Mouse (Mus musculus) MEL (cell line): ENCODE results near the gene Mtcl1.

ENCODE experiments used
- CTCF ChIP-seq, 3 experiments: IDR thresholded peaks in 2 of 3; conservative IDR thresholded peaks in 1 of 3; 2 replicates each; pipeline ENCODE4 v1.5.1; 2011 to 2012; ENCODE audit warnings: low read length in 3 of 3, low read depth in 2 of 3, mild to moderate bottlenecking in 2 of 3, improper control_type of control experiment in 1 of 3, inconsistent platforms in 1 of 3, mixed read lengths in 1 of 3, moderate library complexity in 1 of 3; ENCODE audit not compliant: control insufficient read depth in 1 of 3, insufficient read depth in 1 of 3, poor library complexity in 1 of 3, severe bottlenecking in 1 of 3
- ELF1 ChIP-seq: IDR thresholded peaks from 2 replicates; pipeline ENCODE4 v1.6.1; 2014; ENCODE audit warnings: low read depth, mild to moderate bottlenecking, inconsistent platforms, low read length, improper control_type of control experiment, moderate library complexity
- EP300 ChIP-seq, 2 experiments: IDR thresholded peaks; 2 replicates each; pipeline ENCODE4 v1.6.1; 2011; ENCODE audit warnings: improper control_type of control experiment in 2 of 2, low read length in 2 of 2, low read depth in 1 of 2, mild to moderate bottlenecking in 1 of 2
- ETS1 ChIP-seq: IDR thresholded peaks from 2 replicates; pipeline ENCODE4 v1.6.1; 2012; ENCODE audit warnings: low read depth, mild to moderate bottlenecking, inconsistent platforms, low read length, improper control_type of control experiment, moderate library complexity
- MAX ChIP-seq: IDR thresholded peaks from 2 replicates; pipeline ENCODE4 v1.6.1; 2011; ENCODE audit warnings: low read length, improper control_type of control experiment
- MAZ ChIP-seq: IDR thresholded peaks from 2 replicates; pipeline ENCODE4 v1.6.1; 2012; ENCODE audit warnings: low read depth, mild to moderate bottlenecking, inconsistent platforms, low read length, improper control_type of control experiment
- POLR2A ChIP-seq, 2 experiments: IDR thresholded peaks; 2 replicates each; pipeline ENCODE4 v1.6.1; 2011 to 2012; ENCODE audit warnings: low read length in 2 of 2, mild to moderate bottlenecking in 2 of 2, control low read depth in 1 of 2, improper control_type of control experiment in 1 of 2, low read depth in 1 of 2, moderate library complexity in 1 of 2; ENCODE audit not compliant: control insufficient read depth in 1 of 2, insufficient read depth in 1 of 2, poor library complexity in 1 of 2
- POLR2AphosphoS2 ChIP-seq: IDR thresholded peaks from 2 replicates; pipeline ENCODE4 v1.6.1; 2011; ENCODE audit warnings: low read length, improper control_type of control experiment
- SMC3 ChIP-seq: IDR thresholded peaks from 2 replicates; pipeline ENCODE4 v1.6.1; 2011; ENCODE audit warnings: low read depth, low read length, improper control_type of control experiment
- UBTF ChIP-seq: IDR thresholded peaks from 2 replicates; pipeline ENCODE4 v1.6.1; 2012; ENCODE audit warnings: low read depth, mild to moderate bottlenecking, inconsistent platforms, low read length, improper control_type of control experiment, moderate library complexity, borderline replicate concordance; ENCODE audit not compliant: insufficient read depth
- USF2 ChIP-seq, 2 experiments: IDR thresholded peaks; 2 replicates each; pipeline ENCODE4 v1.6.1; 2011 to 2012; ENCODE audit warnings: improper control_type of control experiment in 2 of 2, low read length in 2 of 2, borderline replicate concordance in 1 of 2, inconsistent platforms in 1 of 2, low read depth in 1 of 2, mild to moderate bottlenecking in 1 of 2; ENCODE audit not compliant: insufficient read depth in 1 of 2

- TF ChIP-seq CTCF (IDR thresholded peaks at IDR 0.05 in 2 of 3, conservative IDR thresholded peaks at IDR 0.05 in 1 of 3; ENCODE audit: control insufficient read depth in 1 of 3, insufficient read depth in 1 of 3, low read depth in 2 of 3, low read length in 3 of 3, poor library complexity in 1 of 3, severe bottlenecking in 1 of 3) = no peak
- no peak for TF ChIP-seq MAX
- TF ChIP-seq POLR2AphosphoS2 = no peak
- TF ChIP-seq MAZ = no peak
- no peak for TF ChIP-seq UBTF
- TF ChIP-seq USF2 (IDR thresholded peaks at IDR 0.05; ENCODE audit: borderline replicate concordance in 1 of 2, insufficient read depth in 1 of 2, low read depth in 1 of 2, low read length in 2 of 2) = no peak
- TF ChIP-seq EP300 (IDR thresholded peaks at IDR 0.05; ENCODE audit: low read depth in 1 of 2, low read length in 2 of 2) = no peak
- no peak for TF ChIP-seq ELF1
- TF ChIP-seq POLR2A (IDR thresholded peaks at IDR 0.05; ENCODE audit: control insufficient read depth in 1 of 2, insufficient read depth in 1 of 2, low read depth in 1 of 2, low read length in 2 of 2, poor library complexity in 1 of 2) = no peak
- TF ChIP-seq SMC3 = no peak
- TF ChIP-seq ETS1 = no peak
Observed at GRCm38 (mm10) chr17:66438137-66438536, 11.4 kb downstream of the Mtcl1 start.
